Mouse (Mus musculus): ENCODE data around the gene Shld1.

- TF ChIP-seq CTCF (IDR thresholded peaks at IDR 0.05; ENCODE audit: low read depth) (no peak), EP300 (IDR thresholded peaks at IDR 0.05; ENCODE audit: low read depth) (no peak)
Observed at GRCm38 (mm10) chr2:132710488-132710887, 23.8 kb downstream of the Shld1 start.

Data from heart, postnatal 0 days (tissue).